Mouse (Mus musculus): ENCODE data around the gene Gm7073.

- no peak for TF ChIP-seq GATA1 (IDR thresholded peaks at IDR 0.05; ENCODE audit: borderline replicate concordance, low read length)
- no peak for TF ChIP-seq FLI1 (IDR thresholded peaks at IDR 0.05; ENCODE audit: low read length)
Measured at GRCm38 (mm10) chrX:60544098-60544497, 5.0 kb upstream of the Gm7073 start.
